Mouse (Mus musculus): ENCODE results near the gene BC017158.

GRCm38 (mm10) chr7:128271496-128271895, 26.5 kb downstream of the BC017158 start:
- TF ChIP-seq CTCF (IDR thresholded peaks at IDR 0.05; ENCODE audit: low read depth, low read length) (no peak), POLR2A (IDR thresholded peaks at IDR 0.05; ENCODE audit: borderline replicate concordance, low read depth, low read length) (no peak)
